Mouse (Mus musculus): ENCODE results near the gene Numbl. TPM values are rescaled to one million over a fixed set of nuclear protein-coding genes. Genes with fewer than 3 reads are reported as not detected.

The Numbl gene
- polyA plus RNA-seq, 1 experiment from 2014 or later: 4.6 TPM

Other genes with a start within 250 kb of the Numbl start
- gene Cyp2a12, start 229.4 kb upstream of the Numbl start, polyA plus RNA-seq (2014; fragmentation: Nextera tagmentation; extraction: Ambion mirVana): not detected in 2 replicates
- not detected in 2 replicates for gene Cyp2f2, start 138.5 kb upstream of the Numbl start, polyA plus RNA-seq (2014; fragmentation: Nextera tagmentation; extraction: Ambion mirVana)
- gene Cyp2t4, start 104.7 kb upstream of the Numbl start, polyA plus RNA-seq (2014; fragmentation: Nextera tagmentation; extraction: Ambion mirVana): 0.13 TPM in 1 of 2 replicates, not detected in the other
- 27.4 and 29.0 TPM in 2 replicates for gene Egln2, start 91.6 kb upstream of the Numbl start, polyA plus RNA-seq (2014; fragmentation: Nextera tagmentation; extraction: Ambion mirVana)
- 44.3 and 49.7 TPM in 2 replicates for gene Rab4b, start 79.5 kb upstream of the Numbl start, polyA plus RNA-seq (2014; fragmentation: Nextera tagmentation; extraction: Ambion mirVana)
- gene Gm21983, start 77.3 kb upstream of the Numbl start, polyA plus RNA-seq (2014; fragmentation: Nextera tagmentation; extraction: Ambion mirVana): 0.67 TPM in 1 of 2 replicates, not detected in the other
- gene Mia, start 77.3 kb upstream of the Numbl start, polyA plus RNA-seq (2014; fragmentation: Nextera tagmentation; extraction: Ambion mirVana): 0.34 and 0.44 TPM in 2 replicates
- 2.3 and 3.5 TPM in 2 replicates for gene BC024978, start 62.7 kb upstream of the Numbl start, polyA plus RNA-seq (2014; fragmentation: Nextera tagmentation; extraction: Ambion mirVana)
- gene Snrpa, start 62.2 kb upstream of the Numbl start, polyA plus RNA-seq (2014; fragmentation: Nextera tagmentation; extraction: Ambion mirVana): 191 and 210 TPM in 2 replicates
- 2.8 and 3.2 TPM in 2 replicates for gene Itpkc, start 29.8 kb upstream of the Numbl start, polyA plus RNA-seq (2014; fragmentation: Nextera tagmentation; extraction: Ambion mirVana)
- gene Coq8b, start 25.4 kb upstream of the Numbl start, polyA plus RNA-seq (2014; fragmentation: Nextera tagmentation; extraction: Ambion mirVana): 9.1 and 10.6 TPM in 2 replicates
- 28.9 and 31.5 TPM in 2 replicates for gene Ltbp4, start 79.3 kb downstream of the Numbl start, polyA plus RNA-seq (2014; fragmentation: Nextera tagmentation; extraction: Ambion mirVana)
- 33.3 and 34.1 TPM in 2 replicates for gene Shkbp1, start 97.6 kb downstream of the Numbl start, polyA plus RNA-seq (2014; fragmentation: Nextera tagmentation; extraction: Ambion mirVana)
- gene Gm20479, start 99.0 kb downstream of the Numbl start, polyA plus RNA-seq (2014; fragmentation: Nextera tagmentation; extraction: Ambion mirVana): 1.6 and 2.1 TPM in 2 replicates
- gene Sptbn4, start 189.3 kb downstream of the Numbl start, polyA plus RNA-seq (2014; fragmentation: Nextera tagmentation; extraction: Ambion mirVana): 0.23 and 0.30 TPM in 2 replicates
- 106 and 121 TPM in 2 replicates for gene Blvrb, start 189.5 kb downstream of the Numbl start, polyA plus RNA-seq (2014; fragmentation: Nextera tagmentation; extraction: Ambion mirVana)
- gene Sertad3, start 215.3 kb downstream of the Numbl start, polyA plus RNA-seq (2014; fragmentation: Nextera tagmentation; extraction: Ambion mirVana): 19.9 and 20.3 TPM in 2 replicates
- gene Sertad1, start 228.5 kb downstream of the Numbl start, polyA plus RNA-seq (2014; fragmentation: Nextera tagmentation; extraction: Ambion mirVana): 37.5 and 38.8 TPM in 2 replicates
- 0.76 and 0.96 TPM in 2 replicates for gene Prx, start 240.9 kb downstream of the Numbl start, polyA plus RNA-seq (2014; fragmentation: Nextera tagmentation; extraction: Ambion mirVana)